Mouse (Mus musculus) stomach, postnatal 0 days (tissue): ENCODE measurements at regions not wholly inside any gene's neighbourhood (a gene's known extent, or its start where the extent isn't known, plus 50 kb on each side); places are given as distances from the start of the nearest gene placed in this dataset.

Source experiments
- ATAC-seq: fragments of 200-750 bp; cut with Nextera tagmentation; 2 replicates; pipeline ENCODE4 v1.8.0; 2017; ENCODE audit not compliant: low FRiP score, low TSS enrichment
- DNase-seq: peaks from one replicate; pipeline ENCODE4 v3.0.0-alpha.2; 2016; ENCODE audit warnings: low spot score
- H3K27ac ChIP-seq: fragments of 300-500 bp; sonication (generic); replicated peaks from 2 replicates; pipeline ENCODE4 v1.5.1; 2014; ENCODE audit warnings: mild to moderate bottlenecking, control low read depth
- H3K27me3 ChIP-seq: fragments of 300-500 bp; sonication (generic); 2 replicates; pipeline ENCODE4 v1.6.1; 2014; ENCODE audit warnings: low read length; ENCODE audit not compliant: control insufficient read depth, insufficient read depth
- H3K36me3 ChIP-seq: fragments of 300-500 bp; sonication (generic); 2 replicates; pipeline ENCODE4 v1.6.1; 2014; ENCODE audit warnings: low read length, mixed read lengths; ENCODE audit not compliant: control insufficient read depth, insufficient read depth
- H3K4me1 ChIP-seq: fragments of 300-500 bp; sonication (generic); replicated peaks from 2 replicates; pipeline ENCODE4 v1.6.1; 2014; ENCODE audit warnings: antibody characterized with exemption; ENCODE audit not compliant: control insufficient read depth, insufficient read depth
- H3K4me2 ChIP-seq: fragments of 300-500 bp; sonication (generic); replicated peaks from 2 replicates; pipeline ENCODE4 v1.6.1; 2014; ENCODE audit warnings: low read depth, mild to moderate bottlenecking, control low read depth, moderate library complexity
- H3K4me3 ChIP-seq: fragments of 300-500 bp; sonication (generic); 2 replicates; pipeline ENCODE4 v1.5.1; 2014; ENCODE audit warnings: low read depth, low read length, control low read depth
- H3K9ac ChIP-seq: fragments of 300-500 bp; sonication (generic); 2 replicates; pipeline ENCODE4 v1.6.1; 2014; ENCODE audit warnings: mild to moderate bottlenecking, low read length, control low read depth, mixed read lengths
- H3K9me3 ChIP-seq: fragments of 300-500 bp; sonication (generic); 2 replicates; pipeline ENCODE4 v1.6.1; 2016; ENCODE audit warnings: low read length; ENCODE audit not compliant: control insufficient read depth
- CTCF ChIP-seq: IDR thresholded peaks from 2 replicates; pipeline ENCODE4 v1.5.1; 2016; ENCODE audit warnings: antibody characterized with exemption, low read depth, mild to moderate bottlenecking, moderate library complexity
- EP300 ChIP-seq: optimal IDR thresholded peaks from 2 replicates; pipeline ENCODE3; 2016; ENCODE audit warnings: antibody characterized with exemption
- WGBS: fragments of 180-500 bp; shearing (Covaris S2); extraction: QIAGEN DNeasy Blood & Tissue Kit; methylation state at CpG from one replicate; pipeline ENCODE4 v1.1.7; 2014; 5-methylcytosine and 5-hydroxymethylcytosine counted together

- no peak for TF ChIP-seq EP300
- Histone ChIP-seq H3K27me3 (no peaks in the 10 kb centered on the region), H3K9me3 (no peaks in the 10 kb centered on the region), H3K36me3 (no peaks in the 10 kb centered on the region), H3K4me3 (no peak overlapping the region), H3K4me2 (no peak overlapping the region), H3K9ac (no peak overlapping the region), H3K4me1 (no peaks in the 10 kb centered on the region), H3K27ac (no peak overlapping the region)
- DNase-seq (no peak), ATAC-seq (no peak)
- WGBS, result 77% methylated on average over 3 of the region's 3 CpGs
These were observed 362.9 kb upstream of the Fam49a start for GRCm38 (mm10) chr12:11899031-11899430.

- no peak for ATAC-seq
- 84% methylated on average over 4 of the region's 4 CpGs for WGBS
- no peak overlapping the region for H3K27ac ChIP-seq
These were observed 355.4 kb upstream of the Fam49a start for GRCm38 (mm10) chr12:11906588-11906987.

More at GRCm38 (mm10) chr12:11906588-11906987, 355.4 kb upstream of the Fam49a start:
- Histone ChIP-seq H3K4me2 (no peak overlapping the region), H3K27me3 (no peaks in the 10 kb centered on the region), H3K4me1 (no peaks in the 10 kb centered on the region), H3K36me3 (no peaks in the 10 kb centered on the region), H3K9ac (no peak overlapping the region), H3K9me3 (no peaks in the 10 kb centered on the region), H3K4me3 (no peak overlapping the region)
- DNase-seq, result no peak
- TF ChIP-seq EP300, result no peak
- TF ChIP-seq CTCF, result no peak
